Mouse (Mus musculus): ENCODE data around the gene Padi4. TPM values are rescaled to one million over a fixed set of nuclear protein-coding genes. Genes with fewer than 3 reads are reported as not detected.

Gene Padi4
- polyA plus RNA-seq, 1 experiment from 2014 or later: 2.2 TPM

- H3K4me3 ChIP-seq (ENCODE audit: low read depth, low read length): no peak overlapping the region
- H3K36me3 ChIP-seq (ENCODE audit: control insufficient read depth, insufficient read depth, low read length): peaks cover 78% of the 10 kb centered on the region
- no peak for DNase-seq (ENCODE audit: low spot score)
- no peak for ATAC-seq (replicated peaks; ENCODE audit: low FRiP score, low TSS enrichment, low read depth)
- 84% methylated on average over 7 of the region's 7 CpGs for WGBS
- H3K9ac ChIP-seq (ENCODE audit: low read length): no peak overlapping the region
- H3K4me2 ChIP-seq (ENCODE audit: low read length): no peak overlapping the region
- no peak overlapping the region for H3K27ac ChIP-seq (ENCODE audit: low read depth)
- H3K4me1 ChIP-seq (replicated peaks; ENCODE audit: control insufficient read depth, insufficient read depth, low read length): peaks cover 21% of the 10 kb centered on the region
- no peaks in the 10 kb centered on the region for H3K27me3 ChIP-seq (replicated peaks; ENCODE audit: control insufficient read depth, insufficient read depth, low read length)
- no peaks in the 10 kb centered on the region for H3K9me3 ChIP-seq (ENCODE audit: control insufficient read depth, low read length)
Measured at GRCm38 (mm10) chr4:140709111-140709510, 64.9 kb downstream of the Padi4 start.

- Histone ChIP-seq H3K27me3 (replicated peaks; ENCODE audit: control insufficient read depth, insufficient read depth, low read length) (no peaks in the 10 kb centered on the region), H3K9me3 (ENCODE audit: control insufficient read depth, low read length) (no peaks in the 10 kb centered on the region), H3K4me1 (replicated peaks; ENCODE audit: control insufficient read depth, insufficient read depth, low read length) (peaks cover 27% of the 10 kb centered on the region), H3K36me3 (ENCODE audit: control insufficient read depth, insufficient read depth, low read length) (peaks cover 76% of the 10 kb centered on the region), H3K27ac (ENCODE audit: low read depth) (peak overlapping the region; percentile 27; the same call in 1 of the 2 replicates), H3K4me3 (ENCODE audit: low read depth, low read length) (no peak overlapping the region), H3K9ac (ENCODE audit: low read length) (no peak overlapping the region), H3K4me2 (ENCODE audit: low read length) (no peak overlapping the region)
- 72% methylated on average over 18 of the region's 18 CpGs for WGBS
- ATAC-seq (replicated peaks; ENCODE audit: low FRiP score, low TSS enrichment, low read depth): peak; percentile 48
- DNase-seq (ENCODE audit: low spot score): no peak
Measured at GRCm38 (mm10) chr4:140708297-140708927, 65.6 kb downstream of the Padi4 start.

GRCm38 (mm10) chr4:140707615-140708014, 66.4 kb downstream of the Padi4 start:
- H3K27me3 ChIP-seq (replicated peaks; ENCODE audit: control insufficient read depth, insufficient read depth, low read length): no peaks in the 10 kb centered on the region
- peaks cover 68% of the 10 kb centered on the region for H3K36me3 ChIP-seq (ENCODE audit: control insufficient read depth, insufficient read depth, low read length)
- H3K9ac ChIP-seq (ENCODE audit: low read length): no peak overlapping the region
- H3K4me1 ChIP-seq (replicated peaks; ENCODE audit: control insufficient read depth, insufficient read depth, low read length): peaks cover 28% of the 10 kb centered on the region
- no peaks in the 10 kb centered on the region for H3K9me3 ChIP-seq (ENCODE audit: control insufficient read depth, low read length)
- H3K4me2 ChIP-seq (ENCODE audit: low read length): no peak overlapping the region
- H3K4me3 ChIP-seq (ENCODE audit: low read depth, low read length): no peak overlapping the region
- DNase-seq (ENCODE audit: low spot score) (no peak), ATAC-seq (replicated peaks; ENCODE audit: low FRiP score, low TSS enrichment, low read depth) (no peak)
- H3K27ac ChIP-seq (ENCODE audit: low read depth): peak overlapping the region; percentile 27; the same call in 1 of the 2 replicates
- 67% methylated on average over 4 of the region's 4 CpGs for WGBS

GRCm38 (mm10) chr4:140704166-140704565, 69.9 kb downstream of the Padi4 start:
- no peaks in the 10 kb centered on the region for H3K9me3 ChIP-seq (ENCODE audit: control insufficient read depth, low read length)
- H3K4me2 ChIP-seq (ENCODE audit: low read length): peak overlapping the region; percentile 84
- H3K27ac ChIP-seq (ENCODE audit: low read depth): 0 out of 2 replicates have a peak overlapping the region, but pooled peaks have one; percentile 5
- WGBS: 55% methylated on average over 4 of the region's 4 CpGs
- 0 out of 2 replicates have a peak overlapping the region, but pooled peaks have one; percentile 96 for H3K9ac ChIP-seq (ENCODE audit: low read length)
- peaks cover 40% of the 10 kb centered on the region for H3K4me1 ChIP-seq (replicated peaks; ENCODE audit: control insufficient read depth, insufficient read depth, low read length)
- no peak for ATAC-seq (replicated peaks; ENCODE audit: low FRiP score, low TSS enrichment, low read depth)
- H3K27me3 ChIP-seq (replicated peaks; ENCODE audit: control insufficient read depth, insufficient read depth, low read length): peaks cover 10% of the 10 kb centered on the region
- peak overlapping the region; percentile 84; the same call in 1 of the 2 replicates for H3K4me3 ChIP-seq (ENCODE audit: low read depth, low read length)
- peaks cover 34% of the 10 kb centered on the region for H3K36me3 ChIP-seq (ENCODE audit: control insufficient read depth, insufficient read depth, low read length)
- DNase-seq (ENCODE audit: low spot score): no peak

GRCm38 (mm10) chr4:140703636-140704035, 70.4 kb downstream of the Padi4 start:
- peak overlapping the region; percentile 96 for H3K9ac ChIP-seq (ENCODE audit: low read length)
- H3K4me3 ChIP-seq (ENCODE audit: low read depth, low read length): peak overlapping the region; percentile 84
- ATAC-seq (replicated peaks; ENCODE audit: low FRiP score, low TSS enrichment, low read depth) (no peak), DNase-seq (ENCODE audit: low spot score) (no peak)
- peaks cover 15% of the 10 kb centered on the region for H3K27me3 ChIP-seq (replicated peaks; ENCODE audit: control insufficient read depth, insufficient read depth, low read length)
- peaks cover 28% of the 10 kb centered on the region for H3K36me3 ChIP-seq (ENCODE audit: control insufficient read depth, insufficient read depth, low read length)
- peak overlapping the region; percentile 84 for H3K4me2 ChIP-seq (ENCODE audit: low read length)
- WGBS: 10% methylated on average over 8 of the region's 8 CpGs
- peaks cover 40% of the 10 kb centered on the region for H3K4me1 ChIP-seq (replicated peaks; ENCODE audit: control insufficient read depth, insufficient read depth, low read length)
- peak overlapping the region; percentile 98; the same call in 1 of the 2 replicates for H3K27ac ChIP-seq (ENCODE audit: low read depth)
- no peaks in the 10 kb centered on the region for H3K9me3 ChIP-seq (ENCODE audit: control insufficient read depth, low read length)

- Histone ChIP-seq H3K36me3 (ENCODE audit: control insufficient read depth, insufficient read depth, low read length) (peaks cover 20% of the 10 kb centered on the region), H3K4me3 (ENCODE audit: low read depth, low read length) (peak overlapping the region; percentile 84), H3K27me3 (replicated peaks; ENCODE audit: control insufficient read depth, insufficient read depth, low read length) (peaks cover 19% of the 10 kb centered on the region), H3K9me3 (ENCODE audit: control insufficient read depth, low read length) (no peaks in the 10 kb centered on the region), H3K27ac (ENCODE audit: low read depth) (peak overlapping the region; percentile 98), H3K9ac (ENCODE audit: low read length) (peak overlapping the region; percentile 96), H3K4me1 (replicated peaks; ENCODE audit: control insufficient read depth, insufficient read depth, low read length) (peaks cover 40% of the 10 kb centered on the region), H3K4me2 (ENCODE audit: low read length) (peak overlapping the region; percentile 84)
- WGBS: under 1% methylated on average over 27 of the region's 68 CpGs
- peak; percentile 69 for ATAC-seq (replicated peaks; ENCODE audit: low FRiP score, low TSS enrichment, low read depth)
- DNase-seq (ENCODE audit: low spot score): peak; percentile 80
Measured at GRCm38 (mm10) chr4:140702611-140703327, 71.3 kb downstream of the Padi4 start.

- Histone ChIP-seq H3K27me3 (replicated peaks; ENCODE audit: control insufficient read depth, insufficient read depth, low read length) (peaks cover 19% of the 10 kb centered on the region), H3K27ac (ENCODE audit: low read depth) (peak overlapping the region; percentile 98), H3K4me3 (ENCODE audit: low read depth, low read length) (peak overlapping the region; percentile 84), H3K36me3 (ENCODE audit: control insufficient read depth, insufficient read depth, low read length) (peaks cover 17% of the 10 kb centered on the region), H3K9me3 (ENCODE audit: control insufficient read depth, low read length) (no peaks in the 10 kb centered on the region), H3K9ac (ENCODE audit: low read length) (peak overlapping the region; percentile 96), H3K4me2 (ENCODE audit: low read length) (peak overlapping the region; percentile 84), H3K4me1 (replicated peaks; ENCODE audit: control insufficient read depth, insufficient read depth, low read length) (peaks cover 36% of the 10 kb centered on the region)
- under 1% methylated on average over 48 of the region's 107 CpGs for WGBS
- DNase-seq (ENCODE audit: low spot score) (peak; percentile 75), ATAC-seq (replicated peaks; ENCODE audit: low FRiP score, low TSS enrichment, low read depth) (peak; percentile 25; the same call in 1 of the 2 replicates)
Measured at GRCm38 (mm10) chr4:140701716-140702561, 72.1 kb downstream of the Padi4 start.

GRCm38 (mm10) chr4:140701049-140701715, 72.9 kb downstream of the Padi4 start:
- H3K4me2 ChIP-seq (ENCODE audit: low read length): peak overlapping the region; percentile 84
- peaks cover 19% of the 10 kb centered on the region for H3K27me3 ChIP-seq (replicated peaks; ENCODE audit: control insufficient read depth, insufficient read depth, low read length)
- peaks cover 9% of the 10 kb centered on the region for H3K36me3 ChIP-seq (ENCODE audit: control insufficient read depth, insufficient read depth, low read length)
- peak overlapping the region; percentile 96 for H3K9ac ChIP-seq (ENCODE audit: low read length)
- WGBS: under 1% methylated on average over 61 of the region's 61 CpGs
- H3K27ac ChIP-seq (ENCODE audit: low read depth): peak overlapping the region; percentile 98
- ATAC-seq (replicated peaks; ENCODE audit: low FRiP score, low TSS enrichment, low read depth) (peak; percentile 77), DNase-seq (ENCODE audit: low spot score) (peak; percentile 92)
- no peaks in the 10 kb centered on the region for H3K9me3 ChIP-seq (ENCODE audit: control insufficient read depth, low read length)
- H3K4me1 ChIP-seq (replicated peaks; ENCODE audit: control insufficient read depth, insufficient read depth, low read length): peaks cover 35% of the 10 kb centered on the region
- H3K4me3 ChIP-seq (ENCODE audit: low read depth, low read length): peak overlapping the region; percentile 84
